Mouse (Mus musculus): ENCODE measurements around the gene Trub1.

Trub1 gene

GRCm38 (mm10) chr19:57441501-57441900 is 11.2 kb upstream of the Trub1 start:
- no peak for DNase-seq (ENCODE audit: low read depth)

DNA sequence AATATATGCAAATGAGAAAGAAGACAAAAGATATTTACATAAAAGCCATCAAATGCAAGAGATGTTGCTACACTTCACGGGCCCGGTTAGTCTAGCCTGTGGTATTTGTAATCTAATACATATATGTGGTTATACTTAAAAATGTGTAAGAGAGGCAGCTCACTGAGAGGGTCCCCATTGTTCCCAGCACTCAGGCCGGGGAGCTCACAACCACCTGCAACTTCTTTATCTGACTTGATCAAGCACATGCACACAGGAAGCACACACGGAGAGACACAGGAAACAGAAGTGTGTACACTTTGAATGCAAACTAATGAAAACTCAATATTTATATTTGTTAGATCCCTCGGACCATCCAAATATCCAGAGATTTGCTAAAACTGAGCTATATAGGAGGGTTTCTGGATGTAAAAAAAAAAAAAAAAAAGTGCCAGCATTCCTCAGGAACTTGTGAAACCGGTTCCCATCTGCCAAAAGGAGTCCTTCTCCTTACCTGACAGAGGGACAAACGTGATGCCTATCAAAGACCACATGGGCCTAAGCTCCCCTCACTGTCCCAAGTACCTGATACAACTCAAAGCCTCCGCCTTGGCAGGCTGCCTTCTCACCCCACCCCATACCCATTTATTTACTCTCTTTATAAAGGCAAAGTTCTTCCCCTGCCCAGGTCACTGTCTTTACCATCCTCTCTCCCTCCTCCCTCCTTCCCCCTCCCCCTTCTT is 9.6 kb upstream of the Trub1 start:
- DNase-seq (ENCODE audit: low read depth): no peak

DNA sequence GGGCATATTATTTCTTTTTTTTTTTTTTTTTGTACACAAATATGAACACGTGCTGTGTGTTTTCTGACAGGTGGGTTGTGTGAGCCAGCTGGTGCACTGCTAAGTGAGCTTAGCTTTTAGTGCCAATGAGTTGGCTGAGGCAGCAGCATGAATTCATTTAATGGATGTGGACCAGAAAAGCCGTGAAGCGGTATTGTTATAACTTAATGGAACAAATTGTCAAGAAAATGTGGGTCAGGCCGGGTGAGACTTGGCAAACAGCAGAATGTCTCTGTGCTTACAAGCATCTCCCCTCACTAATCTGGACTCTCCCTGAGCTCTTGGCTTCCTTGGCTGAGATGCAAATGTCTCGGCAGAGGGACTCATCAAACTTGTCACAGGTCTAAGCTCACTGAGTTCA is 7.7 kb upstream of the Trub1 start:
- no peak for DNase-seq (ENCODE audit: low read depth)

- no peak for DNase-seq (ENCODE audit: low read depth)
These were observed 1.9 kb upstream of the Trub1 start for GRCm38 (mm10) chr19:57450849-57451248.

DNA sequence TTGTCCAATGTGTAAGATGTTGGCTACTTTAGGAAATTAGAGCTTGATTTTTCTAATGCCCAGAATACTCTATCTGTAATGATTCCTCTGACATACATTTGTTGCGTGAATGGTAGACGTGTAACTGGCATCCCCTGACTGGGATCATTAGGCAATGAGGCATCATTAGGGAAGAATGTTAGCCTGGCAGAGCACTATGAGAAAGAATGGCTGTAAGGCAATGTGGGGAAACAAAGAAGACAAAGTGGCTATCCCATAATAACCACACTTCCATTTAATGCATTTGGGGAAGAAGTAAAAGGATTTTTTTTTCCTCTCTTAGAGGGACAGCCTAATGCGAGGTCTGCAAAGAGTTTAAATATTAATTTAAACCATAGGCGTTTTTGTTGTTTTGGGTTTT is 950 bp upstream of the Trub1 start:
- no peak for DNase-seq (ENCODE audit: low read depth)

DNA sequence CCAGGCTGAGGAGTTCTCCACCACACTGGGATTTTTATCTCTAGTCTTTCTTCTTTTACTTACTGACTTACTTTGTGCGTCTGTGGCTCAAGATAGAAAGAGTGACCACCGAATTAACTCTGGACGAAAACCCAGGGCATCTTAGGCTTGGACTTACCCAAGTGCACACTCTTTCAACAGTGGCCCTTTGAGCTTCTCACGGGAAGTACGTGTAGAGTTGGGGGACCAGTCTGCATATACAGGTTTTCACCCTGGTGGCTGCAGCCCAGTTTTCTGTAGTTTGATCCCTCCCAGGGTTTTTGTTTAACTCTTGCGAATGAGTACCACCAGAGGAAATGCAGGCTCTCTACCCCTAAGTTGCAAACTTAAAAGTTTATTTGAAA is 497 bp downstream of the Trub1 start:
- DNase-seq (ENCODE audit: low read depth): no peak

DNA sequence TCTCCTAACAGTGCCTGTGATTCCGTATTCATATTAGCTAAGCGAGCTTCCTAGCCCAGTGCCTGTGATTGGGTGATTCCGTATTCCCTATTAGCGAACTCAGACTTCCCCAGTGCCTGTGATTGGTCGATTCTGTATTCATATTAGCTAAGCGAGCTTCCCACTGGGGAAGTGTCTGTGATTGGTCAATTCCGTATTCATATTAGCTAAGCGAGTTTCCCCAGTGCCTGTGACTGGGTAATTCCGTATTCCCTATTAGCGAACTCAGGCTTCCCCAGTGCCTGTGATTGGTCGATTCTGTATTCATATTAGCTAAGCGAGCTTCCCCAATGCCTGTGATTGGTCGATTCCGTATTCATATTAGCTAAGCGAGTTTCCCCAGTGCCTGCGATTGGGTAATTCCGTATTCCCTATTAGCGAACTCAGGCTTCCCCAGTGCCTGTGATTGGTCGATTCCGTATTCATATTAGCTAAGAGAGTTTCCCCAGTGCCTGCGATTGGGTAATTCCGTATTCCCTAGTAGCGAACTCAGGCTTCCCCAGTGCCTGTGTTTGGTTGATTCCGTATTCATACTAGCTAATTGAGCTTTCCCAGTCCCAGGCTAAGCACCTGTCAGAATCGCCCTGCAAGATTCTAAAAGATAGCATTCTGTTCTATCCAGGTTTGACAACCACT is 2.7 kb downstream of the Trub1 start:
- DNase-seq (ENCODE audit: low read depth): no peak

- DNase-seq (ENCODE audit: low read depth): no peak
These were observed 4.4 kb downstream of the Trub1 start for GRCm38 (mm10) chr19:57457075-57457474.

- DNase-seq (ENCODE audit: low read depth): no peak
These were observed 11.0 kb downstream of the Trub1 start for GRCm38 (mm10) chr19:57463741-57464140.

DNA sequence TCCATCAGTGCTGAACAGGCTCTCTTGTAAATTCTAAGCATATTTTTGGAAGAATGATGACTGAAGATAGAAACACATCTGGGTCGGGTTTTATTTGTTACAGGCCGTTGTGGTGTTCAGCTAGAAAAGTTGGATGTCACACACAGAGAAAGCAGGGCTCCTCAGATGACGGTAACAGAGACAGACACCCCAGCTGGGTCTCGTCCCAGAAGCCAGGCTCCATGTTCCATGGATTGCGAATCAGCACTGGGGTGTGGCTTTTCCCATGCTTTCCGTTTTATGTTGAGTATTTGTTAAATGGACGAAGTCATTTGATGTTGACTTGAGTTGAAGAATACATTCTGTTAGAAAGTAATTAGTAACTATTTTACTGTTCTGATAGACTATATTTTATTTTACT is 13.0 kb downstream of the Trub1 start:
- DNase-seq (ENCODE audit: low read depth): no peak

DNA sequence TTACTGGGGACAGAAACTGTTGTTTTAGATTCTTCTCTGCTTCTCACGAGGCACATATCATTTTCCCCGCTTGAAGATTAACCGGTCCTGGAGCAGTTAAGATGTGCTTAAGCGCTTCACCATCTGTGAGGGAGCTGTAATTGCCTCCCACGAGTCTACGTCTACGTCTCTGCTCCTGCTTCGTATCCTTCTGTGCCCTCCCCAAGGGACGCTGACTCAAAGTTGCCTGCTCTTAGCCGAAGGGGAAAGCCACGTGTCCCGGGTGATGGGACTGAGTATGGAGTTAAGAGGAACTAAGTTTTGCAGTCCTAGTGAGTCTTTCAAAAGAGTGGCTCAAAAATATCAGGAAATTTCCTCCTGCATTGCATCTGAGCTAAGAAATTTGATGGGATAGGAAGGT is 18.3 kb downstream of the Trub1 start:
- no peak for DNase-seq (ENCODE audit: low read depth)

GRCm38 (mm10) chr19:57472169-57472568 is 19.5 kb downstream of the Trub1 start:
- DNase-seq (ENCODE audit: low read depth): no peak

GRCm38 (mm10) chr19:57473301-57473700 is 20.6 kb downstream of the Trub1 start:
- DNase-seq (ENCODE audit: low read depth): no peak

GRCm38 (mm10) chr19:57475298-57475697 is 22.6 kb downstream of the Trub1 start:
- no peak for DNase-seq (ENCODE audit: low read depth)

DNA sequence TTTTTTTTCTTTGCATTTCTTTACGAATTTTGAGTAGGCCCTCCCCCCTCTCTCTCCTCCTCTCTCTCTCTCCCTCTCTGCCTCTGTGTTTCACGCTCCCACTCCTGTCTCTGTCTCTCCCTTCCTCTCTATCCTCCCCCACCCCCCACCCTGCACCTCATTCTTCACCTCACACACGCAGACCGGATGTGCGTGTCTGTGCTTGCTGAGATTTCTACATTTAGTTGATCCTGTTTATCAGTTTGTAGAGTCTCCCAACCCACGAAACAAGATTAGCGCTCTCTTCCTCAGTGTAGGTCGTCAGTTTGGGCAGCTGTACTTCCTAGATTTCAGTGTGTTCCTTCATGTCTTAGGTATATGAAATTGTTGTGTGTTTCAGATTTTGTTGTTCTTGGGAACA is 24.6 kb downstream of the Trub1 start:
- DNase-seq (ENCODE audit: low read depth): no peak

DNA sequence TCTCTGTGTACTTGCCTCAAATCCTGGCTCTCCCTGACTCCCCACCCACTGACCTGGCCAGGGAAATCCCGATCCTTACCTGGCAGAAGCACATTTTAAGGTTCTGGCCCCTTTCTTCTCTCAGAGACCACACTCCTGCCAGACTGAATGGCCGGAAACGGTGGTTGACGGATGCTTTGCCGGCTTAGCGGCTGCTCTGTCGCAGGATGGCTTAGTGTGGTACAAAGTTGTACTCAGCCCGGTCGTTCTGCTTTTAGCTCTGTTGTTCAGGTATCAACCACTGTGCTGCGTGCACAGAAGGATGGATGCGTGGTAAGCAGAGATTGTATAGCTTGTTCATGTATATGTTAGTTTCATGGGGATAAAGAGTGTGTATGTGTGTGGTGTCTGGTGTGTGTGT is 25.3 kb downstream of the Trub1 start:
- no peak for DNase-seq (ENCODE audit: low read depth)

DNA sequence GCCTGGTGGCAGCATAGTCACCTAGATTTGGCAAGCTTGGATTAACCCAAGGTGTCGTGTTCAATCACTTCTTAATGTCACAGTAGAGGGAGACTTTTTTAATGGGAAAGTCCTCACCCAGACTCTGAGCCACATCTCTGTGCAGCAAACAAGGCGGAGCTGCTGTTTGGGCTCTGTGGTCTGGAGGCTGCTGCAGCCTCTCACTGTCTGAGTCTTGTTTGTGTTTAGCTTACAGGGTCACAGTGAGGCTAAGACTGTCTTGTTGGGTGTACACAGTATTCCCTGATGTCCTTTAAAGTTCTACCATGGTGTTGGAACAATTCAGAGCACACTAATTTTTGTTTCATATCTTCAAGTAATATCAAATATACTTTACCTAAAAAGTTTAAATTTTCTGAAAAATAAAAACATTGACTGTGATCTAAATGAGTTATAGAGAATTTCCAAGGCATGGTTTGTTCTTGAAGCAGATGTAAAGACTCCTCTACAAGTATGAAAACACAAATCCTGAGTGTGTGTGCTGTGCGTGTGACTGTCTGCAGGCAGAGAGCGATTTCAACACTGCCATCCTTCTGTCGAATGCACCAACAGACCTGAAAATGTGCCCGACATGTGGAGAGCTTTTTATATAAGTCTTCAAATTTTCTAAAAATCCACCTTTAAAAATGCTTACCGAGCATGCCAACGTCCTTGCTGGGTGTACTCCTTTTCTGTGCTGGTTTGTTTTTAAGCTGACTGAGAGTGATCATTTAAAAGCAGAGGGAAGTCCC is 27.4 kb downstream of the Trub1 start:
- DNase-seq (ENCODE audit: low read depth): no peak

DNA sequence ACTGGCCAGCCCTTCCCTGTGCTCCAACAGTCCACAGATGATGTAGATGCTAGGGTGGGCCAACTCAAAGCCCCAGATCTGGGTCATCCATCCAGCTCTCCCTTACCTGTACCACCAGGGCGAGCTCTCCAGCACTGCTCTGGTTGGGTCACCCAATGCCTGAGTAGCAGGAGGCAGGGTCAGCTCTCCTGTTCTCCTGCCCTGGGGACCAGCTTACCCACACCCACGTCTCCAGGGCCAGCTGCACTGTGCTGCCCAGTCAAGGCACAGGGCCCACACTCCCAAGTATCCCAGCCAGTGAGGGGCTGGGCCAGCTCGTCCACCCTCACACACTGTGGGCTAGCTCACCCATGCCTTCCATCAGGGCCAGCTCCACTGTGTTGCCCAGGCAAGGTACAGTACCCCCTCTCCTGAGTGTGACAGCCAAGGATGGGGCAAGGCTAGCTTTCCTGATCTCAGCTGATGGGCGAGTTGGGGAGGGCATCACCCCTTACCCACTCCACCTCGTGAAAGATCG is 29.1 kb downstream of the Trub1 start:
- DNase-seq (ENCODE audit: low read depth): no peak

- no peak for DNase-seq (ENCODE audit: low read depth)
These were observed 30.1 kb downstream of the Trub1 start for GRCm38 (mm10) chr19:57482815-57483214.

DNA sequence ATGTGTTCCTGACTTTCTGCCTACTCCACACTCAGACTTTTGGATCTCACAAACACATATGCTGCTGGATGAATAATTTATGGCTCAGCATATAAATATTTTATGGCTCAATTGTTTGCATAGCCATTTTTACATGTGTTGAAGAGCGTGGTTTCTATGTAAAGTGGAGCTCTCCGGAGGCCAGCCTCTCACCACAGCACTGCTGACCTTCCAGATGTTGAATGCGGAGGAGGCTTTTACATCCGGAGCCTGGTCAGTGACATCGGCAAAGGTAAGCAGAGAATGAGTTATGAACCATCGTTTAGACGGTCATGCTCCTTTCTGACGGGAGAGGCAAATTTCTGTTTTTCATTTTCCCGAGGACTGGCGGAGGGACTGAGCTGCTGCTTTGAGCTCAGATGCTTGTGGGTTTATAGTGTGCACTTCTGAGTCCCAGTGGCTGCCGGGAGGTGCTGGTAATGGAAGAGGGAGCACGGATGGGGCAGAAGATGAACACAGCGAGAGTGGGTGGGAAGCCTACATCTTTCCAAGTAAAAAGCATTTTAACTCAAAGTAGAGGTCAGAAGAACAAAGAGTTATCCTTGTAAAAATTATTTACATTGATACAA is 34.4 kb downstream of the Trub1 start:
- no peak for DNase-seq (ENCODE audit: low read depth)

GRCm38 (mm10) chr19:57489527-57489926 is 36.8 kb downstream of the Trub1 start:
- DNase-seq (ENCODE audit: low read depth): no peak

DNA sequence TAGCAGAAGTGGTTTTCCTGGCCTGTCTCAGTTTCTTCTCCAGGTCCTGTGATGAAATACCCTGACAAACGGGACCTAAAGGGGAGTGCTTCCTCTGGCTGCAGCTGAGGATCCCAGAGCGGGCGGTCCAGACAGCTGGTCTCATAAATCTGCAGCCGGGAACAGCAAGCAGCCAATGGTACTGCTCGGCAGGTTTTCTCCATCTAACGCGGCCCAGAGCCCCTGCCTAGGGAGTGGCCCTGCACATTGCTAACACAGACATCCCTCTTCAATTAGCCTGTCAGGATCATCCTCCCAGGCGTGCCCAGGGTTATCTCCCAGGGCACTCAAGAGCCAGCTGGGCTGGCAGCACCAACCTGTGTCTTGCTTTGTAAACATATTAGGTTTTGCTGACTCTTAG is 38.3 kb downstream of the Trub1 start:
- no peak for DNase-seq (ENCODE audit: low read depth)

DNA sequence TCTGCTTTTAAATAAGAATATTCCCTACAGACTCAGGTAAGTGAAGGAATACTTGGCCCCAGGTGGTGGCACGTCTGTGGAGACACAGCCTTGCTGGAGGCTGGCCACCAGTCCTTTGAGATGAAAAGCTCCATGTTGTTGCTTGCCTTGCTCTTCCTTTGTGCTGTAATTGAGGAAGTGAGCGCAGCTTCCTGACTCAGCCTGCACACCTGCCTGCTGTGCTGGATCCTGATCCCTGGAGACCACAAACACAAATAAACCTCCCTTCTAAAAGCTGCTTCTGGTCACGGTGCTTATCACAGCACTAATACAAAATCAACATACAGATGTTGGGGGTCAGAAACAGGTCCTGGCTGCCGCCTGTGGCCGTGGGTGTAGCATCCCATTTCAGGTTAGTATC is 41.3 kb downstream of the Trub1 start:
- no peak for DNase-seq (ENCODE audit: low read depth)

Data from fibroblast of lung, adult 2 months (primary cell).